Mouse (Mus musculus) lung, adult 2 months (tissue): ENCODE results near the gene Prss34.

Source experiments
- CTCF ChIP-seq: fragments of 200-500 bp; IDR thresholded peaks from 2 replicates; pipeline ENCODE4 v1.5.1; 2011; ENCODE audit warnings: mild to moderate bottlenecking, low read length, control low read depth; ENCODE audit not compliant: insufficient read depth
- POLR2A ChIP-seq: fragments of 200-500 bp; IDR thresholded peaks from 2 replicates; pipeline ENCODE4 v1.6.1; 2011; ENCODE audit warnings: low read depth, mild to moderate bottlenecking, control low read depth, low read length, borderline replicate concordance; ENCODE audit errors: extremely low read depth

DNA sequence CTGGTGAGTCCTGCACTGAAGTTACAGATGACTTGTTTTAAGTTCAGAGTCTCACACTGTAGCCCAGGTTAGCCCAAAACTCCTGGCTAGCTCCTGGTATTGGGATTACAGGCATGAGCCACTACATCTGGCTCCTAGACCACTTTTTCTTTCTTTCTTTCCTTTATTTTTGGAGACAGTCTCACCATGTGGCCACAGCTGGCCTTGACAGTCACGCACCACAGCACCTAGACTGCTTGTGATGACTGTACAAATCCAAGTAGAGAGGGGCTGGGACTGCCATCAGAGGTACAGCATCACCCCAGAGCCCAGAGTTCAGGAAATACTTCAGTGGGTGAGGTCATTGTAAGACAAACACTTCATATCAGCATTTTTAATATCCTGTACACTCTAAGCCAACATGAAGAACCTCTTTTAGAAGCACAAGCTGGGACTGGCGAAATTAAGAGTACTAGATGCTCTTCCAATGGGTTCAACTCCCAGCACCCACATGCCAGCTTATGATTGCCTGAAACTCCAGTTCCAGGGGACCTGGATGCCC lies 27.3 kb upstream of the Prss34 start:
- TF ChIP-seq CTCF = no peak
- no peak for TF ChIP-seq POLR2A
